Comparison of ENCODE assay signal across 11 mouse cellular contexts in the genomic region with DNA sequence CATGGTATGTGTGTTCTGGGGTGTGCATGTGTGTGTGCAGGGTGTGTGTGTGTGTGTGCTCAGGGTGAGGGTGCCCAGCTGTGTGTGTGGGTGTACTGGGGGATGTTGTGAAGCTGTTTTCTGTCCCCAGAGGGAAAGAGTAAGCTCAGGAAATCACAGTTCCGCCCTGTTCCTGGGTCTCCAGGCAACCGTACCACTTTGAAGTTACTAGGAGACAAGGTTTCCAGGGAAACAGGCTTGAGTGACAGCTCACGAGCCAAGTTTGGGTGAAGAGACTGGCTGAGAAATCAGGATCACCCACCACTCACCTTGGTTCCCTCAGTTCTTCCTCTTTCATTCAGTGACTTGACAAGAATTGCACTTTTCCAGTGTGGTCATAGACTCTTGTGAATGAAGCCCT. TPM values are rescaled to one million over a fixed set of nuclear protein-coding genes. Genes with fewer than 3 reads are reported as not detected.
A peak's percentile ranks its signal among the peaks of the same experiment; 100 is the strongest.
DNase-seq lines count a peak whose midpoint lies in the region; ATAC-seq lines count a peak whose summit lies in the region.
"Had no signal": no experiment of that assay in that cellular context is flagged by ENCODE, and none has a peak within 500 bp of the region (broad histone marks: within the 10 kb centered on the region; RNA-seq: fewer than 3 reads in every experiment).

No protein-coding gene starts in this region.

- no peaks in the 10 kb centered on the region for H3K27me3 ChIP-seq in embryonic facial prominence, embryonic 11.5 days (ENCODE audit: control insufficient read depth, insufficient read depth, low read length)
- H3K27me3 ChIP-seq in embryonic facial prominence, embryonic 10.5 days (replicated peaks; ENCODE audit: low read depth, poor library complexity, severe bottlenecking) = peaks cover 6% of the 10 kb centered on the region
- no peaks in the 10 kb centered on the region for H3K27me3 ChIP-seq in midbrain, embryonic 16.5 days (ENCODE audit: control insufficient read depth, insufficient read depth, low read depth, low read length)
- peaks cover 9% of the 10 kb centered on the region for H3K27me3 ChIP-seq in liver, embryonic 12.5 days (replicated peaks)
- H3K27me3 ChIP-seq: stomach, embryonic 15.5 days had no signal

- ATAC-seq in embryonic facial prominence, embryonic 11.5 days (replicated peaks; ENCODE audit: insufficient number of reproducible peaks, low FRiP score, low TSS enrichment, low read depth) = no peak
- peak; percentile 15 for ATAC-seq in midbrain, embryonic 16.5 days
- no peak for ATAC-seq in liver, embryonic 12.5 days

- H3K36me3 ChIP-seq in embryonic facial prominence, embryonic 11.5 days (replicated peaks; ENCODE audit: control insufficient read depth, insufficient read depth, low read depth, low read length) = no peaks in the 10 kb centered on the region
- no peaks in the 10 kb centered on the region for H3K36me3 ChIP-seq in embryonic facial prominence, embryonic 10.5 days (replicated peaks)
- H3K36me3 ChIP-seq in midbrain, embryonic 16.5 days (ENCODE audit: control insufficient read depth, insufficient read depth, low read length) = no peaks in the 10 kb centered on the region
- H3K36me3 ChIP-seq in liver, embryonic 12.5 days = peaks cover 20% of the 10 kb centered on the region
- H3K36me3 ChIP-seq: stomach, embryonic 15.5 days had no signal

- H3K27ac ChIP-seq in embryonic facial prominence, embryonic 11.5 days (replicated peaks; ENCODE audit: low read depth, low read length) = no peak overlapping the region
- no peak overlapping the region for H3K27ac ChIP-seq in embryonic facial prominence, embryonic 10.5 days (replicated peaks)
- H3K27ac ChIP-seq in midbrain, embryonic 16.5 days (ENCODE audit: low read length) = peak overlapping the region; percentile 71
- no peak overlapping the region for H3K27ac ChIP-seq in liver, embryonic 12.5 days
- H3K27ac ChIP-seq: heart, embryonic 13.5 days; kidney, postnatal 0 days; stomach, embryonic 15.5 days had no signal

- no peaks in the 10 kb centered on the region for H3K4me1 ChIP-seq in embryonic facial prominence, embryonic 11.5 days (ENCODE audit: control insufficient read depth, insufficient read depth, low read length)
- peaks cover 13% of the 10 kb centered on the region for H3K4me1 ChIP-seq in embryonic facial prominence, embryonic 10.5 days
- H3K4me1 ChIP-seq in midbrain, embryonic 16.5 days (ENCODE audit: control insufficient read depth, insufficient read depth, low read length) = peaks cover 23% of the 10 kb centered on the region
- peaks cover 29% of the 10 kb centered on the region for H3K4me1 ChIP-seq in liver, embryonic 12.5 days

- H3K9ac ChIP-seq in embryonic facial prominence, embryonic 11.5 days (replicated peaks; ENCODE audit: low read length) = no peak overlapping the region
- no peak overlapping the region for H3K9ac ChIP-seq in midbrain, embryonic 16.5 days (ENCODE audit: low read depth, low read length)
- H3K9ac ChIP-seq in liver, embryonic 12.5 days = no peak overlapping the region
- H3K9ac ChIP-seq: heart, embryonic 13.5 days; stomach, embryonic 15.5 days had no signal

- H3K4me3 ChIP-seq in embryonic facial prominence, embryonic 11.5 days (ENCODE audit: low read depth, low read length) = no peak overlapping the region
- no peak overlapping the region for H3K4me3 ChIP-seq in embryonic facial prominence, embryonic 10.5 days
- no peak overlapping the region for H3K4me3 ChIP-seq in midbrain, embryonic 16.5 days (ENCODE audit: low read depth, low read length)
- H3K4me3 ChIP-seq in liver, embryonic 12.5 days = no peak overlapping the region
- H3K4me3 ChIP-seq: heart, embryonic 13.5 days; stomach, embryonic 15.5 days had no signal

- no peak overlapping the region for H3K4me2 ChIP-seq in embryonic facial prominence, embryonic 11.5 days (ENCODE audit: low read depth, low read length)
- H3K4me2 ChIP-seq in midbrain, embryonic 16.5 days (ENCODE audit: low read length) = peak overlapping the region; percentile 17; the same call in 1 of the 2 replicates
- H3K4me2 ChIP-seq in liver, embryonic 12.5 days = no peak overlapping the region
- H3K4me2 ChIP-seq: heart, embryonic 13.5 days; stomach, embryonic 15.5 days had no signal

- peak; percentile 10 for DNase-seq in embryonic facial prominence, embryonic 11.5 days (ENCODE audit: low spot score)
- no peak for DNase-seq in embryonic facial prominence, embryonic 10.5 days (ENCODE audit: low spot score)
- peak; percentile 93 for DNase-seq in brain, adult 2 months (ENCODE audit: low read depth, low spot score)
- peak; percentile 40 for DNase-seq in induced T-regulatory cell, adult 2 months (ENCODE audit: low read depth)
- no peak for DNase-seq in heart, adult 18-20 months
- DNase-seq in ovary, postnatal 36 days (ENCODE audit: low spot score) = no peak

- no peaks in the 10 kb centered on the region for H3K9me3 ChIP-seq in embryonic facial prominence, embryonic 11.5 days (replicated peaks; ENCODE audit: control insufficient read depth, low read length)
- H3K9me3 ChIP-seq in embryonic facial prominence, embryonic 10.5 days = no peaks in the 10 kb centered on the region
- H3K9me3 ChIP-seq in midbrain, embryonic 16.5 days (replicated peaks; ENCODE audit: control insufficient read depth, low read length, poor library complexity, severe bottlenecking) = no peaks in the 10 kb centered on the region
- H3K9me3 ChIP-seq in liver, embryonic 12.5 days (replicated peaks) = no peaks in the 10 kb centered on the region
- H3K9me3 ChIP-seq: heart, embryonic 13.5 days; stomach, embryonic 15.5 days had no signal

- 16% methylated on average over 3 of the region's 3 CpGs for WGBS in embryonic facial prominence, embryonic 11.5 days
- WGBS in embryonic facial prominence, embryonic 10.5 days = 20% methylated on average over 3 of the region's 3 CpGs
- WGBS in midbrain, embryonic 16.5 days = 0% methylated on average over 3 of the region's 3 CpGs
- 19% methylated on average over 3 of the region's 3 CpGs for WGBS in liver, embryonic 12.5 days (ENCODE audit: insufficient replicate concordance)

RNA-seq across cellular contexts. Expression of a gene that starts 2.0 kb away (rescaled TPM):
- 17.2 and 17.4 TPM in 2 replicates for polyA plus RNA-seq in embryonic facial prominence, embryonic 11.5 days (2014; fragmentation: Nextera tagmentation; extraction: Ambion mirVana)
- polyA plus RNA-seq in embryonic facial prominence, embryonic 10.5 days (2016; fragmentation: Nextera tagmentation; extraction: Ambion mirVana) = 7.1 and 8.0 TPM in 2 replicates
- polyA plus RNA-seq in midbrain, embryonic 16.5 days (2015; fragmentation: Nextera tagmentation; extraction: Ambion mirVana) = 9.5 and 10.5 TPM in 2 replicates
- 1 to 10 TPM; 7.6 to 7.8 TPM for total RNA-seq in heart, adult 18-20 months (2021)
- 2.8 and 3.0 TPM in 2 replicates for polyA plus RNA-seq in liver, embryonic 12.5 days (2016; fragmentation: Nextera tagmentation; extraction: Ambion mirVana)

RNA-seq across cellular contexts. Expression of a gene that starts 9.7 kb away (rescaled TPM):
- 3.8 and 6.4 TPM in 2 replicates for polyA plus RNA-seq in embryonic facial prominence, embryonic 11.5 days (2014; fragmentation: Nextera tagmentation; extraction: Ambion mirVana)
- 7.9 and 8.6 TPM in 2 replicates for polyA plus RNA-seq in embryonic facial prominence, embryonic 10.5 days (2016; fragmentation: Nextera tagmentation; extraction: Ambion mirVana)
- polyA plus RNA-seq in midbrain, embryonic 16.5 days (2015; fragmentation: Nextera tagmentation; extraction: Ambion mirVana) = 1.2 and 1.4 TPM in 2 replicates
- 1 to 10 TPM in 1 of 2 experiments, under 1 TPM in 1; 0.84 to 2.1 TPM for total RNA-seq in heart, adult 18-20 months (2021)
- 155 and 158 TPM in 2 replicates for polyA plus RNA-seq in liver, embryonic 12.5 days (2016; fragmentation: Nextera tagmentation; extraction: Ambion mirVana)

RNA-seq across cellular contexts. Expression of a gene that starts 16.8 kb away (rescaled TPM):
- 6.9 and 9.5 TPM in 2 replicates for polyA plus RNA-seq in embryonic facial prominence, embryonic 11.5 days (2014; fragmentation: Nextera tagmentation; extraction: Ambion mirVana)
- polyA plus RNA-seq in embryonic facial prominence, embryonic 10.5 days (2016; fragmentation: Nextera tagmentation; extraction: Ambion mirVana) = 9.5 and 9.6 TPM in 2 replicates
- 112 and 115 TPM in 2 replicates for polyA plus RNA-seq in midbrain, embryonic 16.5 days (2015; fragmentation: Nextera tagmentation; extraction: Ambion mirVana)
- total RNA-seq in heart, adult 18-20 months (2021) = 1 to 10 TPM; 2.4 to 3.0 TPM
- polyA plus RNA-seq in liver, embryonic 12.5 days (2016; fragmentation: Nextera tagmentation; extraction: Ambion mirVana) = 2.3 and 3.1 TPM in 2 replicates

RNA-seq across cellular contexts. Expression of a gene that starts 26.2 kb away (rescaled TPM):
- polyA plus RNA-seq in embryonic facial prominence, embryonic 11.5 days (2014; fragmentation: Nextera tagmentation; extraction: Ambion mirVana) = 28.5 and 33.8 TPM in 2 replicates
- polyA plus RNA-seq in embryonic facial prominence, embryonic 10.5 days (2016; fragmentation: Nextera tagmentation; extraction: Ambion mirVana) = 31.1 and 33.1 TPM in 2 replicates
- polyA plus RNA-seq in midbrain, embryonic 16.5 days (2015; fragmentation: Nextera tagmentation; extraction: Ambion mirVana) = 45.5 and 47.2 TPM in 2 replicates
- 10 to 100 TPM; 72.7 to 81.2 TPM for total RNA-seq in heart, adult 18-20 months (2021)
- polyA plus RNA-seq in liver, embryonic 12.5 days (2016; fragmentation: Nextera tagmentation; extraction: Ambion mirVana) = 39.9 and 41.8 TPM in 2 replicates

RNA-seq across cellular contexts. Expression of a gene that starts 26.3 kb away (rescaled TPM):
- 2.5 and 3.1 TPM in 2 replicates for polyA plus RNA-seq in embryonic facial prominence, embryonic 11.5 days (2014; fragmentation: Nextera tagmentation; extraction: Ambion mirVana)
- polyA plus RNA-seq in embryonic facial prominence, embryonic 10.5 days (2016; fragmentation: Nextera tagmentation; extraction: Ambion mirVana) = 3.3 and 3.5 TPM in 2 replicates
- polyA plus RNA-seq in midbrain, embryonic 16.5 days (2015; fragmentation: Nextera tagmentation; extraction: Ambion mirVana) = 11.6 and 12.7 TPM in 2 replicates
- 1 to 10 TPM; 3.7 to 6.0 TPM for total RNA-seq in heart, adult 18-20 months (2021)
- 1.3 and 2.2 TPM in 2 replicates for polyA plus RNA-seq in liver, embryonic 12.5 days (2016; fragmentation: Nextera tagmentation; extraction: Ambion mirVana)

Comparison
In these comparisons a context has a peak if more than half of its experiments do, and no peak if none do; other contexts are left out.
1. DNase-seq: peak in embryonic facial prominence, embryonic 11.5 days (single experiment), brain, adult 2 months (single experiment) and induced T-regulatory cell, adult 2 months (single experiment); none in embryonic facial prominence, embryonic 10.5 days (single experiment), heart, adult 18-20 months (0 of 2) and ovary, postnatal 36 days (single experiment).
2. RNA of a gene that starts 9.7 kb away (polyA plus RNA-seq): 155 to 158 TPM in liver, embryonic 12.5 days; 7.9 to 8.6 TPM in embryonic facial prominence, embryonic 10.5 days, 3.8 to 6.4 TPM in embryonic facial prominence, embryonic 11.5 days and 1.2 to 1.4 TPM in midbrain, embryonic 16.5 days; every median in the first group is over 10 times any median in the second.
3. RNA of a gene that starts 16.8 kb away (polyA plus RNA-seq): 112 to 115 TPM in midbrain, embryonic 16.5 days; 9.5 to 9.6 TPM in embryonic facial prominence, embryonic 10.5 days, 6.9 to 9.5 TPM in embryonic facial prominence, embryonic 11.5 days and 2.3 to 3.1 TPM in liver, embryonic 12.5 days; every median in the first group is over 10 times any median in the second.